Mouse (Mus musculus) kidney, adult 2 months (tissue): ENCODE results near the gene Asap2. TPM values are rescaled to one million over a fixed set of nuclear protein-coding genes. Genes with fewer than 3 reads are reported as not detected.

Source experiments
- DNase-seq: peaks from one replicate; pipeline ENCODE4 v3.0.0; 2021
- H3K27ac ChIP-seq: fragments of 200-500 bp; 2 replicates; pipeline ENCODE4 v1.5.1; 2012; ENCODE audit warnings: low read depth, low read length, control low read depth, inconsistent platforms; ENCODE audit not compliant: insufficient read depth
- H3K27me3 ChIP-seq: fragments of 200-500 bp; replicated peaks from 2 replicates; pipeline ENCODE4 v1.6.1; 2012; ENCODE audit warnings: mild to moderate bottlenecking, moderate library complexity, low read length, inconsistent platforms; ENCODE audit not compliant: control insufficient read depth, insufficient read depth
- H3K36me3 ChIP-seq: fragments of 200-500 bp; 2 replicates; pipeline ENCODE4 v1.6.1; 2012; ENCODE audit warnings: mild to moderate bottlenecking, moderate library complexity, low read length, inconsistent platforms; ENCODE audit not compliant: control insufficient read depth, insufficient read depth
- H3K4me1 ChIP-seq: fragments of 200-500 bp; 2 replicates; pipeline ENCODE4 v1.6.1; 2011; ENCODE audit warnings: low read length; ENCODE audit not compliant: control insufficient read depth, insufficient read depth
- H3K4me3 ChIP-seq: fragments of 200-500 bp; 2 replicates; pipeline ENCODE4 v1.5.1; 2011; ENCODE audit warnings: mild to moderate bottlenecking, low read depth, low read length, control low read depth; ENCODE audit not compliant: insufficient read depth
- CTCF ChIP-seq: fragments of 200-500 bp; conservative IDR thresholded peaks from 2 replicates; pipeline ENCODE4 v1.5.1; 2011; ENCODE audit warnings: low read depth, mild to moderate bottlenecking, control low read depth, low read length, moderate library complexity, mixed read lengths; ENCODE audit not compliant: insufficient read depth, insufficient read length
- POLR2A ChIP-seq: fragments of 200-500 bp; IDR thresholded peaks from one replicate; pipeline ENCODE4 v1.6.1; 2011; ENCODE audit warnings: low read depth, low read length, control low read depth
- WGBS: fragments of 180-500 bp; shearing (Covaris S2); methylation state at CpG from one replicate; pipeline ENCODE4 v1.1.7; 2018; 5-methylcytosine and 5-hydroxymethylcytosine counted together
- polyA plus RNA-seq: library from polyadenylated mRNA; depleted of rRNA; stranded (reverse); fragments of >200 nt; gene quantifications from 2 replicates; pipeline ENCODE4 v1.2.3, GENCODE M21; 2012

Gene Asap2
- polyA plus RNA-seq, 1 experiment, result 8.2 TPM

GRCm38 (mm10) chr12:21260494-21261256 is 270.4 kb downstream of the Asap2 start:
- no peak overlapping the region for H3K27ac ChIP-seq
- H3K27me3 ChIP-seq, result no peaks in the 10 kb centered on the region
- DNase-seq, result peak; percentile 25
- H3K36me3 ChIP-seq, result no peaks in the 10 kb centered on the region
- H3K4me3 ChIP-seq, result no peak overlapping the region
- H3K4me1 ChIP-seq, result no peaks in the 10 kb centered on the region
- TF ChIP-seq POLR2A (no peak), CTCF (peak; percentile 65)
- WGBS, result 91% methylated on average over 6 of the region's 6 CpGs

GRCm38 (mm10) chr12:21261521-21261920 is 271.3 kb downstream of the Asap2 start:
- H3K36me3 ChIP-seq, result no peaks in the 10 kb centered on the region
- H3K27me3 ChIP-seq, result no peaks in the 10 kb centered on the region
- no peaks in the 10 kb centered on the region for H3K4me1 ChIP-seq
- WGBS, result 71% methylated on average over 4 of the region's 4 CpGs
- TF ChIP-seq POLR2A (no peak), CTCF (no peak)
- no peak overlapping the region for H3K4me3 ChIP-seq
- DNase-seq, result no peak
- no peak overlapping the region for H3K27ac ChIP-seq

GRCm38 (mm10) chr12:21263256-21263655 is 273.0 kb downstream of the Asap2 start:
- TF ChIP-seq POLR2A, result no peak
- TF ChIP-seq CTCF, result no peak
- 96% methylated on average over 5 of the region's 5 CpGs for WGBS
- Histone ChIP-seq H3K4me3 (no peak overlapping the region), H3K27ac (peak overlapping the region; percentile 61; the same call in 1 of the 2 replicates), H3K4me1 (no peaks in the 10 kb centered on the region), H3K36me3 (no peaks in the 10 kb centered on the region), H3K27me3 (no peaks in the 10 kb centered on the region)
- DNase-seq, result no peak

- H3K4me3 ChIP-seq, result no peak overlapping the region
- peak; percentile 82 for DNase-seq
- no peaks in the 10 kb centered on the region for H3K27me3 ChIP-seq
- no peaks in the 10 kb centered on the region for H3K36me3 ChIP-seq
- TF ChIP-seq CTCF (no peak), POLR2A (no peak)
- peak overlapping the region; percentile 87 for H3K27ac ChIP-seq
- WGBS, result 52% methylated on average over 5 of the region's 5 CpGs
- H3K4me1 ChIP-seq, result no peaks in the 10 kb centered on the region
Measured at GRCm38 (mm10) chr12:21264241-21264640, 274.0 kb downstream of the Asap2 start.

GRCm38 (mm10) chr12:21264970-21265369 is 274.7 kb downstream of the Asap2 start:
- Histone ChIP-seq H3K27ac (peak overlapping the region; percentile 87), H3K36me3 (no peaks in the 10 kb centered on the region), H3K27me3 (no peaks in the 10 kb centered on the region), H3K4me3 (no peak overlapping the region), H3K4me1 (no peaks in the 10 kb centered on the region)
- 56% methylated on average over 3 of the region's 3 CpGs for WGBS
- TF ChIP-seq CTCF (no peak), POLR2A (no peak)
- no peak for DNase-seq

GRCm38 (mm10) chr12:21265501-21265900 is 275.2 kb downstream of the Asap2 start:
- TF ChIP-seq POLR2A (no peak), CTCF (no peak)
- H3K27me3 ChIP-seq, result no peaks in the 10 kb centered on the region
- no peak for DNase-seq
- no peaks in the 10 kb centered on the region for H3K4me1 ChIP-seq
- H3K27ac ChIP-seq, result no peak overlapping the region
- H3K36me3 ChIP-seq, result 0 out of 2 replicates have a peak, but pooled peaks cover 2% of the 10 kb centered on the region
- no peak overlapping the region for H3K4me3 ChIP-seq
- 90% methylated on average over 4 of the region's 4 CpGs for WGBS

GRCm38 (mm10) chr12:21265946-21266783 is 275.9 kb downstream of the Asap2 start:
- Histone ChIP-seq H3K27me3 (no peaks in the 10 kb centered on the region), H3K4me3 (no peak overlapping the region), H3K4me1 (no peaks in the 10 kb centered on the region), H3K36me3 (peaks cover 2% of the 10 kb centered on the region; the same call in 1 of the 2 replicates), H3K27ac (no peak overlapping the region)
- peak; percentile 76 for DNase-seq
- TF ChIP-seq CTCF, result peak; percentile 76
- TF ChIP-seq POLR2A, result no peak
- 72% methylated on average over 14 of the region's 14 CpGs for WGBS
